Mouse (Mus musculus) brain, embryonic 14.5 days (tissue): ENCODE measurements at regions not wholly inside any gene's neighbourhood (a gene's known extent, or its start where the extent isn't known, plus 50 kb on each side); places are given as distances from the start of the nearest gene placed in this dataset.

ENCODE experiments used
- CTCF ChIP-seq: fragments of 200-500 bp; IDR thresholded peaks from 2 replicates; pipeline ENCODE4 v1.5.1; 2012; ENCODE audit warnings: inconsistent platforms, mild to moderate bottlenecking, moderate library complexity, borderline replicate concordance; ENCODE audit not compliant: insufficient read depth, insufficient read length; ENCODE audit errors: extremely low read depth
- POLR2A ChIP-seq: fragments of 200-500 bp; IDR thresholded peaks from 2 replicates; pipeline ENCODE4 v1.6.1; 2012; ENCODE audit warnings: mild to moderate bottlenecking, inconsistent platforms, borderline replicate concordance; ENCODE audit not compliant: poor library complexity, insufficient read depth, insufficient read length, severe bottlenecking; ENCODE audit errors: extremely low read depth

DNA sequence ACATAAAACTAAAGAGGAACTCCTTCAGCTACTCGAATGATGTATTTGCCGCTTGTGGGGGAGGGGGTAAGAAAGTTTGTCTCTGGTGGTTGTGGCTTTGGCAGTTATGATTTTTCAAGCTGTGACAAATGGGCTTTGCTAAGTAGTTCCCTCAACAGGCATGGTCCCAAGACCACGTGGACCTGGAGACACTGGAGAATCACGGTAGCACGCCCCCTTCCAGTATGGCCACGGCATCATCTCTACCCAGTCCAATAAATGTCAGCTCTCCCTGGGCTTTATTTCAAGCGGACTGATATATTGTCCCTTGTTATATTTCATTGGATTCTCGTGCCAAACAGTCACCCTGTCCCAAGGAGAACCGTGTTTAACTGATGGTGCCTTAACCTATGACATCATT is 65.3 kb upstream of the Pmfbp1 start:
- no peak for TF ChIP-seq CTCF
- TF ChIP-seq POLR2A = no peak
